Mouse (Mus musculus): ENCODE measurements at regions not wholly inside any gene's neighbourhood (a gene's known extent, or its start where the extent isn't known, plus 50 kb on each side); places are given as distances from the start of the nearest gene placed in this dataset.

GRCm38 (mm10) chr1:62887585-62888483 lies 184.7 kb downstream of the Nrp2 start:
- DNase-seq (ENCODE audit: low spot score) (no peak), ATAC-seq (no peak)
- no peak overlapping the region for H3K4me2 ChIP-seq (replicated peaks; ENCODE audit: low read depth, low read length)
- TF ChIP-seq CTCF (IDR thresholded peaks at IDR 0.05) (no peak), EP300 (IDR thresholded peaks at IDR 0.05) (no peak)
- H3K4me3 ChIP-seq (ENCODE audit: low read depth, low read length): no peak overlapping the region
- WGBS: 51% methylated on average over 9 of the region's 9 CpGs
- no peaks in the 10 kb centered on the region; the same call in 1 of the 2 replicates for H3K4me1 ChIP-seq (ENCODE audit: insufficient read depth, low read depth, low read length)
- H3K36me3 ChIP-seq (ENCODE audit: insufficient read depth, low read length): no peaks in the 10 kb centered on the region
- no peaks in the 10 kb centered on the region for H3K27me3 ChIP-seq (replicated peaks; ENCODE audit: insufficient read depth, low read length)
- H3K9ac ChIP-seq (replicated peaks; ENCODE audit: low read depth): no peak overlapping the region
- no peaks in the 10 kb centered on the region; the same call in 1 of the 2 replicates for H3K9me3 ChIP-seq (ENCODE audit: low read length)
- no peak overlapping the region for H3K27ac ChIP-seq (ENCODE audit: low read length)

- 52% methylated on average over 6 of the region's 6 CpGs for WGBS
- TF ChIP-seq CTCF (IDR thresholded peaks at IDR 0.05): no peak
- TF ChIP-seq EP300 (IDR thresholded peaks at IDR 0.05): peak; percentile 55; the same call in 1 of the 2 replicates
- Histone ChIP-seq H3K9ac (replicated peaks; ENCODE audit: low read depth) (no peak overlapping the region), H3K27me3 (replicated peaks; ENCODE audit: insufficient read depth, low read length) (no peaks in the 10 kb centered on the region), H3K9me3 (ENCODE audit: low read length) (no peaks in the 10 kb centered on the region), H3K27ac (ENCODE audit: low read length) (no peak overlapping the region), H3K4me3 (ENCODE audit: low read depth, low read length) (no peak overlapping the region), H3K4me2 (replicated peaks; ENCODE audit: low read depth, low read length) (no peak overlapping the region), H3K4me1 (ENCODE audit: insufficient read depth, low read depth, low read length) (no peaks in the 10 kb centered on the region), H3K36me3 (ENCODE audit: insufficient read depth, low read length) (no peaks in the 10 kb centered on the region)
- ATAC-seq: peak; percentile 85
- peak; percentile 72 for DNase-seq (ENCODE audit: low spot score)
These were observed 198.3 kb downstream of the Nrp2 start for GRCm38 (mm10) chr1:62901375-62901774.

GRCm38 (mm10) chr1:62901871-62902270 lies 198.8 kb downstream of the Nrp2 start:
- no peaks in the 10 kb centered on the region for H3K36me3 ChIP-seq (ENCODE audit: insufficient read depth, low read length)
- ATAC-seq (no peak), DNase-seq (ENCODE audit: low spot score) (no peak)
- H3K27ac ChIP-seq (ENCODE audit: low read length): no peak overlapping the region
- no peaks in the 10 kb centered on the region for H3K9me3 ChIP-seq (ENCODE audit: low read length)
- H3K9ac ChIP-seq (replicated peaks; ENCODE audit: low read depth): no peak overlapping the region
- H3K4me1 ChIP-seq (ENCODE audit: insufficient read depth, low read depth, low read length): no peaks in the 10 kb centered on the region
- no peak overlapping the region for H3K4me2 ChIP-seq (replicated peaks; ENCODE audit: low read depth, low read length)
- H3K4me3 ChIP-seq (ENCODE audit: low read depth, low read length): no peak overlapping the region
- 50% methylated on average over 5 of the region's 5 CpGs for WGBS
- H3K27me3 ChIP-seq (replicated peaks; ENCODE audit: insufficient read depth, low read length): no peaks in the 10 kb centered on the region
- TF ChIP-seq EP300 (IDR thresholded peaks at IDR 0.05) (no peak), CTCF (IDR thresholded peaks at IDR 0.05) (no peak)

GRCm38 (mm10) chr1:62902931-62903453 lies 199.9 kb downstream of the Nrp2 start:
- H3K36me3 ChIP-seq (ENCODE audit: insufficient read depth, low read length): no peaks in the 10 kb centered on the region
- ATAC-seq (no peak), DNase-seq (ENCODE audit: low spot score) (no peak)
- H3K9ac ChIP-seq (replicated peaks; ENCODE audit: low read depth): no peak overlapping the region
- no peak overlapping the region for H3K27ac ChIP-seq (ENCODE audit: low read length)
- no peaks in the 10 kb centered on the region for H3K27me3 ChIP-seq (replicated peaks; ENCODE audit: insufficient read depth, low read length)
- no peak overlapping the region for H3K4me3 ChIP-seq (ENCODE audit: low read depth, low read length)
- 61% methylated on average over 6 of the region's 6 CpGs for WGBS
- H3K4me1 ChIP-seq (ENCODE audit: insufficient read depth, low read depth, low read length): no peaks in the 10 kb centered on the region
- H3K9me3 ChIP-seq (ENCODE audit: low read length): no peaks in the 10 kb centered on the region
- TF ChIP-seq EP300 (IDR thresholded peaks at IDR 0.05): no peak
- TF ChIP-seq CTCF (IDR thresholded peaks at IDR 0.05): no peak
- H3K4me2 ChIP-seq (replicated peaks; ENCODE audit: low read depth, low read length): no peak overlapping the region

GRCm38 (mm10) chr1:62905739-62906138 lies 202.7 kb downstream of the Nrp2 start:
- WGBS: 82% methylated on average over 9 of the region's 9 CpGs
- H3K27ac ChIP-seq (ENCODE audit: low read length): no peak overlapping the region
- H3K9me3 ChIP-seq (ENCODE audit: low read length): no peaks in the 10 kb centered on the region
- ATAC-seq: no peak
- no peak overlapping the region for H3K9ac ChIP-seq (replicated peaks; ENCODE audit: low read depth)
- H3K27me3 ChIP-seq (replicated peaks; ENCODE audit: insufficient read depth, low read length): no peaks in the 10 kb centered on the region
- no peak for DNase-seq (ENCODE audit: low spot score)
- no peaks in the 10 kb centered on the region for H3K36me3 ChIP-seq (ENCODE audit: insufficient read depth, low read length)
- H3K4me1 ChIP-seq (ENCODE audit: insufficient read depth, low read depth, low read length): no peaks in the 10 kb centered on the region
- H3K4me3 ChIP-seq (ENCODE audit: low read depth, low read length): no peak overlapping the region
- H3K4me2 ChIP-seq (replicated peaks; ENCODE audit: low read depth, low read length): no peak overlapping the region
- TF ChIP-seq EP300 (IDR thresholded peaks at IDR 0.05) (no peak), CTCF (IDR thresholded peaks at IDR 0.05) (no peak)

- no peaks in the 10 kb centered on the region for H3K27me3 ChIP-seq (replicated peaks; ENCODE audit: insufficient read depth, low read length)
- DNase-seq (ENCODE audit: low spot score) (no peak), ATAC-seq (no peak)
- no peaks in the 10 kb centered on the region for H3K4me1 ChIP-seq (ENCODE audit: insufficient read depth, low read depth, low read length)
- no peaks in the 10 kb centered on the region for H3K9me3 ChIP-seq (ENCODE audit: low read length)
- H3K27ac ChIP-seq (ENCODE audit: low read length): no peak overlapping the region
- H3K9ac ChIP-seq (replicated peaks; ENCODE audit: low read depth): no peak overlapping the region
- H3K36me3 ChIP-seq (ENCODE audit: insufficient read depth, low read length): no peaks in the 10 kb centered on the region
- 84% methylated on average over 10 of the region's 10 CpGs for WGBS
- no peak overlapping the region for H3K4me2 ChIP-seq (replicated peaks; ENCODE audit: low read depth, low read length)
- no peak overlapping the region for H3K4me3 ChIP-seq (ENCODE audit: low read depth, low read length)
- no peak for TF ChIP-seq EP300 (IDR thresholded peaks at IDR 0.05)
- TF ChIP-seq CTCF (IDR thresholded peaks at IDR 0.05): no peak
These were observed 204.2 kb downstream of the Nrp2 start for GRCm38 (mm10) chr1:62907243-62907642.
